Mouse (Mus musculus) urinary bladder, postnatal 36 days (tissue): ENCODE results near the gene Anp32e.
"Not testable (repeated sequence)": the region's sequence is repeated elsewhere in the genome, so short reads cannot be mapped to it uniquely, and the experiment has no call there.

Source experiments
- DNase-seq, 2 experiments: peaks; one replicate each; pipeline ENCODE4 v3.0.0; 2022; ENCODE audit warnings: low spot score in 2 of 2, mixed read lengths in 1 of 2

The Anp32e gene

GRCm38 (mm10) chr3:95903753-95904502 lies 25.1 kb upstream of the Anp32e start:
- DNase-seq: no peak

GRCm38 (mm10) chr3:95904568-95904967 lies 24.5 kb upstream of the Anp32e start, which contains the start of gene Car14:
Car14 (minus strand) TSS chr3:95904691.
- no peak for DNase-seq

GRCm38 (mm10) chr3:95905146-95905939 lies 23.7 kb upstream of the Anp32e start:
- no peak for DNase-seq

- DNase-seq: peak; percentile 43 to 57
Measured at GRCm38 (mm10) chr3:95905940-95906492, 23.0 kb upstream of the Anp32e start.

GRCm38 (mm10) chr3:95906860-95907259 lies 22.2 kb upstream of the Anp32e start:
- DNase-seq: no peak

- no peak for DNase-seq
Measured at GRCm38 (mm10) chr3:95907613-95908012, 21.4 kb upstream of the Anp32e start.

- no peak for DNase-seq
Measured at GRCm38 (mm10) chr3:95914706-95915105, 14.3 kb upstream of the Anp32e start.

- no peak for DNase-seq
Measured at GRCm38 (mm10) chr3:95916760-95917159, 12.3 kb upstream of the Anp32e start.

GRCm38 (mm10) chr3:95920532-95920931 lies 8.5 kb upstream of the Anp32e start:
- not testable (repeated sequence) for DNase-seq

- DNase-seq: not testable (repeated sequence)
Measured at GRCm38 (mm10) chr3:95923429-95923828, 5.6 kb upstream of the Anp32e start.

- no peak for DNase-seq
Measured at GRCm38 (mm10) chr3:95924185-95924584, 4.9 kb upstream of the Anp32e start.

GRCm38 (mm10) chr3:95925087-95925486 lies 4.0 kb upstream of the Anp32e start:
- no peak for DNase-seq

- no peak for DNase-seq
Measured at GRCm38 (mm10) chr3:95928261-95928657, 787 bp upstream of the Anp32e start.

GRCm38 (mm10) chr3:95929581-95930470 lies 780 bp downstream of the Anp32e start:
- peak; percentile 25 to 42 for DNase-seq

GRCm38 (mm10) chr3:95930471-95930789 lies 1.4 kb downstream of the Anp32e start:
- DNase-seq: no peak

GRCm38 (mm10) chr3:95931471-95931870 lies 2.4 kb downstream of the Anp32e start:
- no peak for DNase-seq

GRCm38 (mm10) chr3:95932157-95932556 lies 3.1 kb downstream of the Anp32e start:
- DNase-seq: no peak

- DNase-seq: no peak
Measured at GRCm38 (mm10) chr3:95932566-95932965, 3.5 kb downstream of the Anp32e start.

GRCm38 (mm10) chr3:95933111-95933750 lies 4.2 kb downstream of the Anp32e start:
- no peak for DNase-seq

- no peak for DNase-seq
Measured at GRCm38 (mm10) chr3:95934448-95934847, 5.4 kb downstream of the Anp32e start.

- DNase-seq: no peak
Measured at GRCm38 (mm10) chr3:95938217-95938616, 9.2 kb downstream of the Anp32e start.
